Mouse (Mus musculus) ES-E14 (cell line): ENCODE results near the gene Igfbp3. TPM values are rescaled to one million over a fixed set of nuclear protein-coding genes. Genes with fewer than 3 reads are reported as not detected.

ENCODE experiments used
- DNase-seq: peaks from one replicate; pipeline ENCODE4 v3.0.0-alpha.2; 2013; ENCODE audit warnings: low read depth, low spot score
- H3K27ac ChIP-seq: 2 replicates; pipeline ENCODE4 v1.5.1; 2012; ENCODE audit warnings: low read depth, mild to moderate bottlenecking, low read length, moderate library complexity, mixed read lengths; ENCODE audit not compliant: poor library complexity, insufficient read depth, severe bottlenecking
- H3K36me3 ChIP-seq: 2 replicates; pipeline ENCODE4 v1.6.1; 2012; ENCODE audit warnings: mild to moderate bottlenecking, low read length, moderate library complexity, mixed read lengths; ENCODE audit not compliant: control insufficient read depth, poor library complexity, insufficient read depth, severe bottlenecking
- H3K4me1 ChIP-seq, 2 experiments: fragments of 150-350 bp in 1 of 2; sonication (generic) in 1 of 2; 2 replicates each; pipeline ENCODE4 v1.6.1; 2012; ENCODE audit warnings: low read length in 2 of 2, mild to moderate bottlenecking in 1 of 2, mixed read lengths in 1 of 2; ENCODE audit not compliant: control insufficient read depth in 2 of 2, insufficient read depth in 2 of 2, poor library complexity in 1 of 2
- H3K4me3 ChIP-seq, 2 experiments: fragments of 150-350 bp in 1 of 2; sonication (generic) in 1 of 2; 2 replicates each; pipeline ENCODE4 v1.5.1; 2012; ENCODE audit warnings: low read length in 2 of 2, low read depth in 1 of 2, mild to moderate bottlenecking in 1 of 2, mixed read lengths in 1 of 2; ENCODE audit not compliant: insufficient read depth in 1 of 2, poor library complexity in 1 of 2, severe bottlenecking in 1 of 2
- H3K9ac ChIP-seq: 2 replicates; pipeline ENCODE4 v1.6.1; 2012; ENCODE audit warnings: low read depth, mild to moderate bottlenecking, low read length, mixed read lengths; ENCODE audit not compliant: poor library complexity, insufficient read depth, severe bottlenecking
- H3K9me3 ChIP-seq: fragments of 150-350 bp; sonication (generic); 2 replicates; pipeline ENCODE4 v1.6.1; 2012; ENCODE audit warnings: low read depth, mild to moderate bottlenecking, low read length; ENCODE audit not compliant: control insufficient read depth, insufficient read depth
- CHD2 ChIP-seq: IDR thresholded peaks from 2 replicates; pipeline ENCODE4 v1.6.1; 2014; ENCODE audit warnings: mild to moderate bottlenecking, low read depth, low read length, inconsistent platforms
- HCFC1 ChIP-seq: IDR thresholded peaks from 2 replicates; pipeline ENCODE4 v1.6.1; 2012; ENCODE audit warnings: low read length, inconsistent platforms, borderline replicate concordance; ENCODE audit not compliant: insufficient read depth
- MAFK ChIP-seq: IDR thresholded peaks from 2 replicates; pipeline ENCODE4 v1.6.1; 2014; ENCODE audit warnings: mild to moderate bottlenecking, low read depth, low read length, inconsistent platforms; ENCODE audit not compliant: insufficient read depth
- ZC3H11A ChIP-seq: IDR thresholded peaks from 2 replicates; pipeline ENCODE4 v1.6.1; 2012; ENCODE audit warnings: low read depth, mild to moderate bottlenecking, inconsistent platforms, low read length, borderline replicate concordance
- ZNF384 ChIP-seq: IDR thresholded peaks from 2 replicates; pipeline ENCODE4 v1.6.1; 2012; ENCODE audit warnings: low read depth, low read length, inconsistent platforms
- in situ Hi-C, 2 experiments: fragments of 600-800 bp; cut with MboI; formaldehyde crosslinking; loops; one replicate each; pipeline ENCODE4 v1.15.1; 2025; ENCODE audit warnings: low sequenced_read_pairs in 2 of 2, inconsistent platforms in 1 of 2; ENCODE audit not compliant: unreplicated experiment in 2 of 2
- total RNA-seq: library from RNA; depleted of rRNA; stranded (reverse); fragments of 300-350 nt; gene quantifications from 2 replicates; pipeline ENCODE4 v1.2.3, GENCODE M21; 2012

The Igfbp3 gene
- total RNA-seq, 1 experiment: 53.5 TPM

DNA sequence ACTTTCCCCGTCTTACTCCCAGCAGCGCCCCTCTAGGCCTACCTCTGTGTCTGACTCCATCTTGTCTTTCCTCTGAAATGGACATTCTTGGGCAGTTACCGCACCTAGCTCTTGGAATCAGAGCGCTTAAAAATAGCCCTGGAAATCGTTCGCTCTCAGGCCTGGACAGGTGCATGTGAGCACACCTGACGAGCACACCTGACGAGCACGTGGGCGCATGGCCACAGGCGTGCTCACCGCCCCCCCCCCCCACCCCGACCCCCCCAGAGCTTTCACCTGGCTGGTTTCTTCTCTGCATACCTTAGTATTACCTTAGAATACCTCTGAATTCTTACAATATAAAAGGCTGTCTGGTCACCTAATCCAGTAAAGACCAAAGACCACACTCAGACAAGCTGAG, 25.3 kb downstream of the Igfbp3 start, which contains the start of gene Gm11985:
Gene Gm11985, minus strand, starts transcription at position 101 of the 400 bp plus-strand sequence.
- Histone ChIP-seq H3K9ac (no peak within 1 kb of the TSS), H3K36me3 (no peaks in the 10 kb centered on the region), H3K4me3 (no peak within 1 kb of the TSS), H3K9me3 (no peaks in the 10 kb centered on the region), H3K27ac (no peak within 1 kb of the TSS), H3K4me1 (no peaks in the 10 kb centered on the region)
- TF ChIP-seq HCFC1 (no peak), MAFK (no peak), ZNF384 (no peak), CHD2 (no peak), ZC3H11A (no peak)
- DNase-seq: no peak
- in situ Hi-C loops: no loop called here

- in situ Hi-C loops: no loop called here
- Histone ChIP-seq H3K27ac (no peak overlapping the region), H3K4me1 (no peaks in the 10 kb centered on the region), H3K9me3 (no peaks in the 10 kb centered on the region), H3K9ac (no peak overlapping the region), H3K4me3 (no peak overlapping the region), H3K36me3 (no peaks in the 10 kb centered on the region)
- no peak for TF ChIP-seq ZNF384
- TF ChIP-seq HCFC1: no peak
- no peak for TF ChIP-seq MAFK
- TF ChIP-seq ZC3H11A: no peak
- no peak for TF ChIP-seq CHD2
- no peak for DNase-seq
These were observed 26.3 kb downstream of the Igfbp3 start for GRCm38 (mm10) chr11:7187472-7187871.

- DNase-seq: no peak
- Histone ChIP-seq H3K9me3 (no peaks in the 10 kb centered on the region), H3K36me3 (no peaks in the 10 kb centered on the region), H3K4me1 (no peaks in the 10 kb centered on the region), H3K27ac (no peak overlapping the region), H3K9ac (no peak overlapping the region), H3K4me3 (no peak overlapping the region)
- in situ Hi-C loops: no loop called here
- TF ChIP-seq ZC3H11A: no peak
- TF ChIP-seq MAFK: no peak
- TF ChIP-seq ZNF384: no peak
- no peak for TF ChIP-seq HCFC1
- no peak for TF ChIP-seq CHD2
These were observed 29.3 kb downstream of the Igfbp3 start for GRCm38 (mm10) chr11:7184420-7184819.

DNA sequence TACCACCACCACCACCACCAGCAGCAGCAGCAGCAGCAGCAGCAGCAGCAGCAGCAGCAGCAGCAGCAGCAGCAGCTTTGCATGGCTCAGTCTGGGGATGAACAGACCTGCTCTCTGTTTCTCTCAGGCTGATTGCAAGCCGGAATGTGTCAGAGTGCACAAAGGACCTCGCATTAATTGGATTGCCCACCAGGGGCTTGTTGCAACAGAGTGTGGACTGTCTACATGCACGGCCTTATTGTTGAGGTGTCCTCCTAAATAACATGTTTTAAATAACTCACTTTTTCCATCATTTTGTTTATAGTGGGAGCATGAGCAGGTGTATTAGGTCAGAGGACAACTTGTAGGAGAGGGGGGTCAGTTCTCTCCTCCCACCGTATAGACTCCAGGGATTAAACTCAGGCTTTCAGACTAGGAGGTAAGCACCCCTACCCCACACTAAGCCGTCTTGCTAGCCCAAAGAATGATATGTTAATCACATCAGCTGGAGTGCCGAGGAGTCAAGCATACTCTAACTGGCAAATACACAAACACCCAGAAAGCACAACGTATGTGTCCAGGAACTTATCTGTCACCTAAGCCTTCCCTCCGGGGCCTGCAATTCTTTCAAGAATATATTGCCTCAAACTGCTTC, 31.2 kb downstream of the Igfbp3 start:
- in situ Hi-C loops: no loop called here
- Histone ChIP-seq H3K27ac (no peak overlapping the region), H3K9me3 (no peaks in the 10 kb centered on the region), H3K4me3 (no peak overlapping the region), H3K36me3 (no peaks in the 10 kb centered on the region), H3K9ac (no peak overlapping the region), H3K4me1 (no peaks in the 10 kb centered on the region)
- DNase-seq: no peak
- TF ChIP-seq ZNF384: no peak
- no peak for TF ChIP-seq CHD2
- TF ChIP-seq HCFC1: no peak
- no peak for TF ChIP-seq MAFK
- TF ChIP-seq ZC3H11A: no peak

- H3K9me3 ChIP-seq: no peaks in the 10 kb centered on the region
- H3K27ac ChIP-seq: no peak overlapping the region
- H3K4me3 ChIP-seq: no peak overlapping the region
- TF ChIP-seq CHD2 (no peak), ZC3H11A (no peak), ZNF384 (no peak), MAFK (no peak), HCFC1 (no peak)
- in situ Hi-C loops: loop anchor here in 1 of 2 experiments (10.0 kb wide), 1 partner anchor 524 kb away; the partner anchor contains the start of gene Ramp3
- no peak for DNase-seq
- no peaks in the 10 kb centered on the region for H3K4me1 ChIP-seq
- H3K9ac ChIP-seq: no peak overlapping the region
- H3K36me3 ChIP-seq: no peaks in the 10 kb centered on the region
These were observed 34.4 kb downstream of the Igfbp3 start for GRCm38 (mm10) chr11:7179276-7179675.
